In the genomic region with DNA sequence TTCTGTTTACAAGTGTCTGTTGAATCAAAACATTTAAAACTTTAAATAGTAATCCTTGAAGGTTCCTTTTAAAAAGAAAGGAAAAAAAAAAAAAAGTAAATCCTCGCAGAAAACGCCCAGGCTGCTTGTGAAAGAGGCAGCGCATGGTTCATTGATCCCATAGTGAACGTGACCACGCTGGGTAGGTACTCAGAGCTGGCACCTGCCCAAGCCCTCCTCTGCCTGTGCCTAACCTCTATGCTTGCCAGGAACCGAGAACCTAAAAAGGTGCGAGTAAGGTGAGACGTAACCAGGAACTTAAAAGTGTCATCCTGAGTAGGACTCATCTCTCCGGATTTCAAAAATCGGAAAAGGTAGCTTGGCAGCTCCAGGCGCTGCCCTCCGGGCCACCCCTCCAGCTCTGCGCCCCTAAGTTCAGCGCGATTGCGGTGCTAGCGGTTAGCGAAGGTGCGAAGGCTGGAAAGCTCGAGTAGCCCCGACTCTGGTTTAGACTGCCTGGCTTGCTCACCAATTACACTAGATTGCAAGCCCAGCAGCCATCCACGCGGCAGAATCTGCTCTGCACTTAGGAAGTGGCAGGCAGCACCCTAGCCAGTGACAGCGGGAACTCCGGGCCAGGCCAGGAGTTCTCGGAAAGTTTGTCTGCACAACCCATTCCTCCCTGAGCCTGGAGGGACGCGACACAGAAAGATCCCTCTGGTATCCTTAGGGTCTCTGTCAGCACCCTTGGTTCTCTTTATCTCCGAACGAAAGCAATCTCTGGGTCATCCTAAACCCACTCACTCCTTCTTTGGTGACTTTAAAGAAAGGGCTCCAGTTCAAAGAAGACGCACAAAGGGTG, we compare ENCODE assay signal across 8 mouse cellular contexts. TPM values are rescaled to one million over a fixed set of nuclear protein-coding genes. Genes with fewer than 3 reads are reported as not detected.
A peak's percentile ranks its signal among the peaks of the same experiment; 100 is the strongest.
DNase-seq lines count a peak whose midpoint lies in the region; ATAC-seq and TF ChIP-seq lines count a peak whose summit lies in the region.

No protein-coding gene starts in this region.

- no peak overlapping the region for H3K27ac ChIP-seq in gastrocnemius, adult 2 months
- H3K27ac ChIP-seq in ES-E14 (ENCODE audit: insufficient read depth, low read depth, low read length, poor library complexity, severe bottlenecking), result no peak overlapping the region
- H3K27ac ChIP-seq in forebrain, embryonic 11.5 days (ENCODE audit: low read depth, low read length), result no peak overlapping the region
- no peak overlapping the region for H3K27ac ChIP-seq in hindbrain, postnatal 0 days
- H3K27ac ChIP-seq in liver, embryonic 12.5 days, result no peak overlapping the region
- no peak overlapping the region for H3K27ac ChIP-seq in midbrain, embryonic 16.5 days (ENCODE audit: low read length)

- H3K36me3 ChIP-seq in ES-E14 (ENCODE audit: control insufficient read depth, insufficient read depth, low read length, poor library complexity, severe bottlenecking), result no peaks in the 10 kb centered on the region
- H3K36me3 ChIP-seq in forebrain, embryonic 11.5 days (ENCODE audit: control insufficient read depth, insufficient read depth, low read length), result no peaks in the 10 kb centered on the region
- H3K36me3 ChIP-seq in hindbrain, postnatal 0 days (ENCODE audit: insufficient read depth, low read length), result no peaks in the 10 kb centered on the region
- H3K36me3 ChIP-seq in liver, embryonic 12.5 days, result no peaks in the 10 kb centered on the region
- no peaks in the 10 kb centered on the region for H3K36me3 ChIP-seq in midbrain, embryonic 16.5 days (ENCODE audit: control insufficient read depth, insufficient read depth, low read length)

- WGBS in forebrain, embryonic 11.5 days, result under 1% methylated on average over 31 of the region's 31 CpGs
- WGBS in hindbrain, postnatal 0 days, result 1% methylated on average over 31 of the region's 31 CpGs
- 5% methylated on average over 31 of the region's 31 CpGs for WGBS in liver, embryonic 12.5 days (ENCODE audit: insufficient replicate concordance)
- under 1% methylated on average over 31 of the region's 31 CpGs for WGBS in midbrain, embryonic 16.5 days

- H3K4me1 ChIP-seq in ES-E14 (ENCODE audit: control insufficient read depth in 2 of 2, insufficient read depth in 2 of 2, low read length in 2 of 2, poor library complexity in 1 of 2), result peaks cover 2% of the 10 kb centered on the region in 2 experiments; a peak in 2 of 4 replicates
- H3K4me1 ChIP-seq in forebrain, embryonic 11.5 days (replicated peaks; ENCODE audit: control insufficient read depth, insufficient read depth, low read length), result peaks cover 17% of the 10 kb centered on the region
- H3K4me1 ChIP-seq in hindbrain, postnatal 0 days (ENCODE audit: insufficient read depth, low read length), result peaks cover 4% of the 10 kb centered on the region; the same call in 1 of the 2 replicates
- H3K4me1 ChIP-seq in liver, embryonic 12.5 days, result peaks cover 36% of the 10 kb centered on the region
- peaks cover 18% of the 10 kb centered on the region for H3K4me1 ChIP-seq in midbrain, embryonic 16.5 days (ENCODE audit: control insufficient read depth, insufficient read depth, low read length)

- peak overlapping the region; percentile 43 for H3K4me2 ChIP-seq in forebrain, embryonic 11.5 days (ENCODE audit: low read depth, low read length, severe bottlenecking)
- H3K4me2 ChIP-seq in hindbrain, postnatal 0 days (ENCODE audit: low read depth, low read length), result peak overlapping the region; percentile 50
- H3K4me2 ChIP-seq in liver, embryonic 12.5 days, result peak overlapping the region; percentile 96
- H3K4me2 ChIP-seq in midbrain, embryonic 16.5 days (ENCODE audit: low read length), result peak overlapping the region; percentile 46

- H3K27me3 ChIP-seq in forebrain, embryonic 11.5 days (ENCODE audit: control insufficient read depth, insufficient read depth, low read length), result peaks cover 40% of the 10 kb centered on the region
- H3K27me3 ChIP-seq in hindbrain, postnatal 0 days (ENCODE audit: insufficient read depth, low read length), result peaks cover 26% of the 10 kb centered on the region; the same call in 1 of the 2 replicates
- H3K27me3 ChIP-seq in liver, embryonic 12.5 days (replicated peaks), result peaks cover 47% of the 10 kb centered on the region
- H3K27me3 ChIP-seq in midbrain, embryonic 16.5 days (ENCODE audit: control insufficient read depth, insufficient read depth, low read depth, low read length), result peaks cover 25% of the 10 kb centered on the region

- no peak for TF ChIP-seq CTCF in gastrocnemius, adult 2 months (IDR thresholded peaks at IDR 0.05)
- no peak for TF ChIP-seq CTCF in hindbrain, postnatal 0 days (IDR thresholded peaks at IDR 0.05; ENCODE audit: low read depth)

- peak; percentile 49 for ATAC-seq in forebrain, embryonic 11.5 days (replicated peaks; ENCODE audit: low FRiP score)
- ATAC-seq in hindbrain, postnatal 0 days, result no peak
- no peak for ATAC-seq in liver, embryonic 12.5 days
- no peak for ATAC-seq in midbrain, embryonic 16.5 days

- H3K9me3 ChIP-seq in ES-E14 (ENCODE audit: control insufficient read depth, insufficient read depth, low read depth, low read length), result no peaks in the 10 kb centered on the region
- no peaks in the 10 kb centered on the region for H3K9me3 ChIP-seq in forebrain, embryonic 11.5 days (ENCODE audit: control insufficient read depth, low read length)
- no peaks in the 10 kb centered on the region for H3K9me3 ChIP-seq in hindbrain, postnatal 0 days (ENCODE audit: low read length)
- no peaks in the 10 kb centered on the region for H3K9me3 ChIP-seq in liver, embryonic 12.5 days (replicated peaks)
- H3K9me3 ChIP-seq in midbrain, embryonic 16.5 days (replicated peaks; ENCODE audit: control insufficient read depth, low read length, poor library complexity, severe bottlenecking), result no peaks in the 10 kb centered on the region

- H3K4me3 ChIP-seq in gastrocnemius, adult 2 months, result peak overlapping the region; percentile 65
- H3K4me3 ChIP-seq in ES-E14 (ENCODE audit: insufficient read depth in 1 of 2, low read depth in 1 of 2, low read length in 2 of 2, poor library complexity in 1 of 2, severe bottlenecking in 1 of 2), result peak overlapping the region; percentile 11 to 32; a peak in 3 of 4 replicates
- peak overlapping the region; percentile 20 for H3K4me3 ChIP-seq in forebrain, embryonic 11.5 days (ENCODE audit: low read depth, low read length)
- H3K4me3 ChIP-seq in hindbrain, postnatal 0 days (ENCODE audit: low read length), result peak overlapping the region; percentile 27
- peak overlapping the region; percentile 38 for H3K4me3 ChIP-seq in liver, embryonic 12.5 days
- peak overlapping the region; percentile 13 for H3K4me3 ChIP-seq in midbrain, embryonic 16.5 days (ENCODE audit: low read depth, low read length)

- DNase-seq in gastrocnemius, adult 2 months, result peak; percentile 28
- DNase-seq in gastrocnemius, adult 8-10 months (ENCODE audit: low spot score in 2 of 2), result no peak
- DNase-seq in ES-E14 (ENCODE audit: low read depth, low spot score), result no peak
- DNase-seq in forebrain, embryonic 11.5 days (ENCODE audit: low spot score), result peak; percentile 69
- peak; percentile 25 for DNase-seq in hindbrain, postnatal 0 days (ENCODE audit: low spot score)
- peak; percentile 67 for DNase-seq in yolk sac, embryonic 10.5 days (ENCODE audit: low spot score)

- in situ Hi-C loops in ES-E14 (cut with MboI; ENCODE audit: low sequenced_read_pairs in 2 of 2, unreplicated experiment in 2 of 2), result no loop called here

- intact Hi-C loops in gastrocnemius, adult 2 months (cut with DNase I), result loop anchor here (5.0 kb wide), 1 partner anchor 70 kb away; no protein-coding TSS in a partner anchor

- H3K9ac ChIP-seq in ES-E14 (ENCODE audit: insufficient read depth, low read depth, low read length, poor library complexity, severe bottlenecking), result 0 out of 2 replicates have a peak overlapping the region, but pooled peaks have one; percentile 1
- H3K9ac ChIP-seq in forebrain, embryonic 11.5 days (ENCODE audit: low read length), result no peak overlapping the region
- H3K9ac ChIP-seq in hindbrain, postnatal 0 days (replicated peaks; ENCODE audit: low read length), result no peak overlapping the region
- H3K9ac ChIP-seq in liver, embryonic 12.5 days, result no peak overlapping the region
- H3K9ac ChIP-seq in midbrain, embryonic 16.5 days (ENCODE audit: low read depth, low read length), result no peak overlapping the region

TF ChIP-seq in ES-E14, 5 proteins besides CTCF, POLR2A, EP300 and RAD21:
- TF ChIP-seq CHD2 (IDR thresholded peaks at IDR 0.05; ENCODE audit: low read depth, low read length), result no peak
- no peak for TF ChIP-seq ZC3H11A (IDR thresholded peaks at IDR 0.05; ENCODE audit: borderline replicate concordance, low read depth, low read length)
- no peak for TF ChIP-seq HCFC1 (IDR thresholded peaks at IDR 0.05; ENCODE audit: borderline replicate concordance, insufficient read depth, low read length)
- TF ChIP-seq MAFK (IDR thresholded peaks at IDR 0.05; ENCODE audit: insufficient read depth, low read depth, low read length), result no peak
- TF ChIP-seq ZNF384 (IDR thresholded peaks at IDR 0.05; ENCODE audit: low read depth, low read length), result no peak

RNA-seq across cellular contexts. Expression of gene Prdm1, which starts 1.3 kb away (rescaled TPM):
- under 1 TPM; 0.10 to 0.39 TPM for total RNA-seq in gastrocnemius, adult 2 months (2021)
- total RNA-seq in gastrocnemius, adult 8-10 months (2022), result under 1 TPM; 0.31 to 0.73 (median 0.40) TPM
- 2.2 and 3.1 TPM in 2 replicates for total RNA-seq in ES-E14 (2012; rRNA removed)
- polyA plus RNA-seq in forebrain, embryonic 11.5 days (2014; fragmentation: Nextera tagmentation; extraction: Ambion mirVana), result 0.77 and 1.5 TPM in 2 replicates
- 0.25 and 0.63 TPM in 2 replicates for total RNA-seq in hindbrain, postnatal 0 days (2014; rRNA removed)
- 0.39 and 0.44 TPM in 2 replicates for polyA plus RNA-seq in hindbrain, postnatal 0 days (2015; fragmentation: Nextera tagmentation; extraction: Ambion mirVana)
- polyA plus RNA-seq in liver, embryonic 12.5 days (2016; fragmentation: Nextera tagmentation; extraction: Ambion mirVana), result 0.26 and 0.41 TPM in 2 replicates
- 0.50 and 0.67 TPM in 2 replicates for polyA plus RNA-seq in midbrain, embryonic 16.5 days (2015; fragmentation: Nextera tagmentation; extraction: Ambion mirVana)

Comparison
In these comparisons a context has a peak if more than half of its experiments do, and no peak if none do; other contexts are left out.
1. DNase-seq: peak in gastrocnemius, adult 2 months (single experiment), forebrain, embryonic 11.5 days (single experiment), hindbrain, postnatal 0 days (single experiment) and yolk sac, embryonic 10.5 days (single experiment); none in gastrocnemius, adult 8-10 months (0 of 2) and ES-E14 (single experiment).
2. H3K4me3 ChIP-seq: peak in every context shown above with its lines; median percentile 65 in gastrocnemius, adult 2 months; 38 in liver, embryonic 12.5 days; 27 in hindbrain, postnatal 0 days; 22 in ES-E14; 20 in forebrain, embryonic 11.5 days; 13 in midbrain, embryonic 16.5 days.
3. H3K4me2 ChIP-seq: peak in every context shown above with its lines; median percentile 96 in liver, embryonic 12.5 days; 50 in hindbrain, postnatal 0 days; 46 in midbrain, embryonic 16.5 days; 43 in forebrain, embryonic 11.5 days.